Mouse (Mus musculus): ENCODE measurements around the gene Phactr4. TPM values are rescaled to one million over a fixed set of nuclear protein-coding genes. Genes with fewer than 3 reads are reported as not detected.

Phactr4 gene
- polyA plus RNA-seq, 1 experiment from 2014 or later = 17.5 TPM

DNA sequence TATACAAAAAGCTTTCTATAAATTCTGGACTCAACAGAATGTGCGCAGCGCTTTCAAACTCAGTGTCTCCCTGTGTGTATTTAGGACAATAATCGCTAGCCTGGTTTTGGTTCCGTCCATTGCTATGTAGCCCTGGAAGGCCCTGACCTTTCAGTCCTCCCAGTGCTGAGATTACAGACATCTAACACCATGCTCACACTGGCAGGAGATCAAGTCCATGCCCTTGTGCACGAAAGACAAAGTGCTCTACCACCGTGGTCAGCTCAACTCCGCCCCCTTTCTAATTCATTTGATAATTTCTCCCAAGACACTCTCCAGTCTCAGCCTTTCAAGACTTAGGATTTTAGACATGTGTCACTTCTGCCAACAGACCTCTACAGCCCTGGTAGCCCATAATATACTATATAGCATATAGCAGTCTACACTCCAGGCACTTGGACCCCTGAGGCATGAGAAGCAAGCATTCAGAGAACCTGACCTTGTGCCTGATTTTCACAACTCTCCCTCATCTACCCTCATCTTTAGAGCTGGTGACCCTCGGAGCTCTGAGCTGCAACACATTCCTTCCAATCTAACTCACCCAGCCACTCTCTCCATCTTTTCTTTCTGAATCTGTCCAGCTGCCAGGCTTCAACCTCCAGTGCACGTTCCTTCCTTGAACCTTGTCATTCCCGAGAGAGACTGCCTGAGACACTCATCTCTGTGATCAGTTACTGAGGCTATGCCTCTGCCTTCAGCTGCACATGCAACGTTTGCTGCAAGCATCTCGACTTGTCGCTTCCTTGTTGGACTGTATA is 15.7 kb downstream of the Phactr4 start:
- Histone ChIP-seq H3K36me3 (ENCODE audit: poor library complexity, severe bottlenecking) (peaks cover 10% of the 10 kb centered on the region; the same call in 1 of the 2 replicates), H3K9ac (no peak overlapping the region), H3K27ac (no peak overlapping the region), H3K27me3 (no peaks in the 10 kb centered on the region), H3K4me2 (no peak overlapping the region), H3K4me3 (no peak overlapping the region), H3K9me3 (replicated peaks) (no peaks in the 10 kb centered on the region), H3K4me1 (no peaks in the 10 kb centered on the region)
- 85% methylated on average over 13 of the region's 13 CpGs for WGBS
- ATAC-seq = no peak

DNA sequence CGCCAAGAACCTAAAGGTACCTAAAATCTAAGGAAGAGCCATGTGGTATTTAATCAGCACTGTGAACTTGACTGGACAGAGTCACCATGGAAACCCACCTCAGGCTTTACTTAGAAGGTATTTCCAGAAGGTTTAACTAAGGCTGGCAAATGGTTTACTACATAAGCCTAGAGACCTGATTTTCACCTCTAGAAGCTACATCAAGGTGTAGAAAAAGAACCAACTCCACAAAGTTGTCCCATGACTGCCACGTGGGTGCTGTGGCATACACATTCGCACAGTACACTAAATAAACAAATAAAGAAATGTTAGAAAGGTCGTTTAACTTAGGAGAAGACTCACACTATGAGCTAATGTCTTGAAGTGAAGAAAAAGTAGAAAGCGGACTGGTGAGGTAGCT is 17.7 kb downstream of the Phactr4 start:
- ATAC-seq = no peak
- H3K4me3 ChIP-seq = no peak overlapping the region
- no peak overlapping the region for H3K9ac ChIP-seq
- H3K27ac ChIP-seq = no peak overlapping the region
- H3K4me2 ChIP-seq = no peak overlapping the region
- no peaks in the 10 kb centered on the region for H3K9me3 ChIP-seq (replicated peaks)
- no peaks in the 10 kb centered on the region for H3K4me1 ChIP-seq
- H3K36me3 ChIP-seq (ENCODE audit: poor library complexity, severe bottlenecking) = 0 out of 2 replicates have a peak, but pooled peaks cover 3% of the 10 kb centered on the region
- no peaks in the 10 kb centered on the region for H3K27me3 ChIP-seq
- WGBS = 88% methylated on average over 5 of the region's 5 CpGs

DNA sequence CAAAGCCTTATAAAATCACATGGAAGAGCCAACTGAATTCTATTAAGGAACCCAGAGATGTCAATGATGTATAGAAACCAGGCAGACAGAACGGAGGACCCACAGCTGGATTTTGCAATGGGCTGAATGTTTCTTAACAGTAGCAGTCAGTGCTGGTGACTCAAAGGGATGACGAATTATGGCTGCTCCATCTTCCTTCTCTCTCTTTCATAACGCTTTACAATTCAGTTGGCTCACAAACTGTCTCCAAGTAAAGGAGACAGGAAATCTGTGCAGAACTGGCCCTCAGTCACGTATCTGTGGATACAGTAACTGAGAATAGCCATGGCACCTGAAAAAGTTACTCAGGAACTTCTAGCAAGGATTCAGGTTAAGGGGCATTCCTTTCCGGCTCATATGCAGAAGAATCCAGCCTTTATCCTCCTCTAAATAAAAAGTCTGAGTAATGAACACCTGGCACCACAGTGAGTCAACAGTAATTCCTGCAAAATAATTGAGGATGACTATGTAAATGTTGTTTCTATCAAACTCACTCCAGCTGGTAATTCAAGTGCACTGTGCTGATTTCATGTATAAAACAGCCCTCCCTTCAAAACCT is 19.1 kb downstream of the Phactr4 start:
- Histone ChIP-seq H3K4me1 (peaks cover 8% of the 10 kb centered on the region), H3K27ac (no peak overlapping the region), H3K9ac (no peak overlapping the region), H3K4me2 (no peak overlapping the region), H3K4me3 (no peak overlapping the region), H3K27me3 (no peaks in the 10 kb centered on the region), H3K9me3 (replicated peaks) (no peaks in the 10 kb centered on the region), H3K36me3 (ENCODE audit: poor library complexity, severe bottlenecking) (0 out of 2 replicates have a peak, but pooled peaks cover 3% of the 10 kb centered on the region)
- ATAC-seq = no peak
- WGBS = 87% methylated on average over 5 of the region's 5 CpGs

DNA sequence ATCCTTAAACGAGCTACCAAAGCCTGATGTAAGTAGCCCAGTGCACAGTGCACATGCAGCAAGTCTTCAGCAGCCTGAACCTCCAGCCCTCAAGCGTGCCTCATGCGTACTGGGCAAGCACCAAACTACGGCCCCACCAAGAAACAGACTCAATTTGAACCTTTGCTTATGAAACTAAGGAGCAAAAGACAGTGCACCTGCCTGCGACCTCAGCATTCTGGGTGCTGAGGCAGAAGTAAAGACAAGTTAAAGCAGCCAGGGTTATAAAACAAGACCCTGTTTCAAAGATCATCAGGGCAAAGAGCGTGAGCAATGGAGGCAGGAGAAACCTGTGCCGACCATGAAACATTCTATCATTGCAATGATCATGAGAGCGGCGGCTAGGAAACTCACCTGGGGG is 21.3 kb downstream of the Phactr4 start:
- ATAC-seq = no peak
- Histone ChIP-seq H3K4me2 (no peak overlapping the region), H3K9me3 (replicated peaks) (no peaks in the 10 kb centered on the region), H3K4me3 (no peak overlapping the region), H3K27me3 (no peaks in the 10 kb centered on the region), H3K9ac (no peak overlapping the region), H3K36me3 (ENCODE audit: poor library complexity, severe bottlenecking) (0 out of 2 replicates have a peak, but pooled peaks cover 3% of the 10 kb centered on the region), H3K27ac (no peak overlapping the region), H3K4me1 (peaks cover 12% of the 10 kb centered on the region)
- 93% methylated on average over 9 of the region's 9 CpGs for WGBS

DNA sequence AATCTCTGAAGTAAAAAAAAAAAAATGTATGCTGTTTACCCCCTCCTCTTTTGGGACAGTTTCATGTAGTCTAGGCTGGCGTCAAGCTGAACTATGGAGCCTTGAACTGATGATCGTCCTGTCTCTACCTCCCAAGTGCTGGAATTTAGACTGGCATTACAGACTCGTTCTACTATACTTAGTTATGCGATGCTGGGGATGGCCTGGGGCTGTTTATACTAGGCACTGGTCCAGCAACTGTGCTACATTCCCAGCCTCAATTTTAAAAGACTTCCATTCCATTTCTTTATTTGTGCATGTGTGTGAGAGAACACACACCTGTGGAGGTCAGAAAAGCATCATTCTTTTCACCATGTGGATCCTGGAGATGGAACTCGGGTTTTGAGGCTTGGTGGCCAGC is 23.4 kb downstream of the Phactr4 start:
- no peaks in the 10 kb centered on the region for H3K9me3 ChIP-seq (replicated peaks)
- H3K4me1 ChIP-seq = peaks cover 12% of the 10 kb centered on the region
- no peaks in the 10 kb centered on the region for H3K36me3 ChIP-seq (ENCODE audit: poor library complexity, severe bottlenecking)
- no peak overlapping the region for H3K9ac ChIP-seq
- H3K4me3 ChIP-seq = no peak overlapping the region
- WGBS = 75% methylated on average over 5 of the region's 5 CpGs
- no peak for ATAC-seq
- no peak overlapping the region for H3K27ac ChIP-seq
- no peaks in the 10 kb centered on the region for H3K27me3 ChIP-seq
- no peak overlapping the region for H3K4me2 ChIP-seq

DNA sequence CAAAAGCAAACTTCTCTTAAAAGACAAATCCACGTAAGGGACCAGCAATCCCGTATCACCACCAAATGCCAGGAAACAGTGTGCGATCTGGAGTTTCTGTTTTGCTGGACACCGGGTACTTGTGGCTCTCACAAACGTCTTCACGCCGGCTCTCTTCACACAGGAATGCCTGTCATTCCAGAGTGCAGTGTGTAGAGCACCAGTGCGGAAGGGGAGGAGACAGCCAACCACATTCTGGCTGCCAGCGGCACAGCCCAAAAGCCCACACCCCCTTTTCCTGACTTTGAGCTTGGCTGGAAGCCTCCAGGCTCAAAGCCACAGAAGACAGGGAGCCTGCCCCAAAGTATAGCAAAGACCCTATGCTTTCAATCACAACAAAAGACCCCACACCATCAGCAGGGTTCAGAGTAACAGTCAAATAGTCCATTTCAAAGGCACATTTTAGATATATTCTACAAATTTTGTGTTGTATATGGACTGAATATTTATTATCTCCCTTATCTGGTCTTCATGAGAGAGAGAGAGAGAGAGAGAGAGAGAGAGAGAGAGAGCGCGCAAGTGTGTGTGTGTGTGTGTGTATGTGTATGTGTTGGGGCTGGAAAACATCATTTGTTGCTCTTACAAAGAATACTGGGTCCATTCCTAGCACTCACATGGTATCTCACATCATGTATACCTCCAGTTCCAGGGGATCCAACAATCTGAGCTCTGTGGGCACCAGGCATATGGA is 24.1 kb downstream of the Phactr4 start:
- WGBS = 53% methylated on average over 11 of the region's 11 CpGs
- Histone ChIP-seq H3K27me3 (no peaks in the 10 kb centered on the region), H3K9me3 (replicated peaks) (no peaks in the 10 kb centered on the region), H3K36me3 (ENCODE audit: poor library complexity, severe bottlenecking) (no peaks in the 10 kb centered on the region), H3K4me1 (peaks cover 12% of the 10 kb centered on the region), H3K9ac (0 out of 2 replicates have a peak overlapping the region, but pooled peaks have one; percentile 5), H3K4me3 (no peak overlapping the region), H3K27ac (no peak overlapping the region), H3K4me2 (peak overlapping the region; percentile 19; the same call in 1 of the 2 replicates)
- no peak for ATAC-seq

DNA sequence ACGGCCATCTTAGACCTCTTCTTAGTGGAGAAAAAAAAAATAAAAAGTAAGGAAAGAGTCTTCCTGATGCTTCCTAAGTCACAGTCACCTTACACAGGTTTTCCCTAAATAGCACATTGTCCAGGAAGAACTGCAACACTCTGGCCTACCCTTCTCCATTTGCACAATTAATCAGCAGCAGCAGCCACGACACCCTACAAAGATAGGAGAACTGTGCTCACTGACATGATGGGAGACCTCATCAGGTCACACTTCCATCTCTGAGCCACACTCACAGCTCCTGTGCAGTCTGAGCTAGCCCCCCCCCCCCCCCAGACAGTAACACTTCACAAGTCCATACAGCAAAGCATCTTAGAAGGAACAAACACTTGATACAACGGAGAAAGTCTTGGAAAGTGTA is 25.2 kb downstream of the Phactr4 start:
- Histone ChIP-seq H3K27me3 (no peaks in the 10 kb centered on the region), H3K9ac (no peak overlapping the region), H3K4me2 (no peak overlapping the region), H3K36me3 (ENCODE audit: poor library complexity, severe bottlenecking) (no peaks in the 10 kb centered on the region), H3K4me1 (peaks cover 12% of the 10 kb centered on the region), H3K9me3 (replicated peaks) (no peaks in the 10 kb centered on the region), H3K27ac (no peak overlapping the region), H3K4me3 (no peak overlapping the region)
- ATAC-seq = no peak
- 86% methylated on average over 3 of the region's 3 CpGs for WGBS

DNA sequence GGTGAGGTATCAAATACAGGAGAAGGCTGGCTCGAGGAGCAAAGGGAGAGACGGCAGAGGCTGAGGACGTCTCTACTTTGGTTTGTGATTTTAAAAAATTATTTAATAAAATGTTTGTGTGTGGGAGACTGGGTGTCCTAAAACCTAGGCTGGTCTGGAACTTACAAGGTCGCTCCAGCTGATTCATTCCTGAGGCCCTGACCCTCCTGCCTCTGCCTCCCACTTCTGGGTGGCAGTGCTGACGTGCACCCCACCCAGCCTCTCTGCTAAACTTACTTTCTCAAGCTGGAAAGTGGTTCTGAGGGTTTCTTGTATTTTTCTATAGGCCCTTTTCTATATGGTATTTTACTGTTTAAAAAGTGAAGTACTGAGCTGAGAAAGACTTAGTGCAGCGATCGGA is 26.0 kb downstream of the Phactr4 start:
- Histone ChIP-seq H3K4me1 (peaks cover 12% of the 10 kb centered on the region), H3K4me2 (no peak overlapping the region), H3K9me3 (replicated peaks) (no peaks in the 10 kb centered on the region), H3K27me3 (no peaks in the 10 kb centered on the region), H3K4me3 (no peak overlapping the region), H3K27ac (no peak overlapping the region), H3K9ac (no peak overlapping the region), H3K36me3 (ENCODE audit: poor library complexity, severe bottlenecking) (no peaks in the 10 kb centered on the region)
- no peak for ATAC-seq
- WGBS = 96% methylated on average over 7 of the region's 7 CpGs

DNA sequence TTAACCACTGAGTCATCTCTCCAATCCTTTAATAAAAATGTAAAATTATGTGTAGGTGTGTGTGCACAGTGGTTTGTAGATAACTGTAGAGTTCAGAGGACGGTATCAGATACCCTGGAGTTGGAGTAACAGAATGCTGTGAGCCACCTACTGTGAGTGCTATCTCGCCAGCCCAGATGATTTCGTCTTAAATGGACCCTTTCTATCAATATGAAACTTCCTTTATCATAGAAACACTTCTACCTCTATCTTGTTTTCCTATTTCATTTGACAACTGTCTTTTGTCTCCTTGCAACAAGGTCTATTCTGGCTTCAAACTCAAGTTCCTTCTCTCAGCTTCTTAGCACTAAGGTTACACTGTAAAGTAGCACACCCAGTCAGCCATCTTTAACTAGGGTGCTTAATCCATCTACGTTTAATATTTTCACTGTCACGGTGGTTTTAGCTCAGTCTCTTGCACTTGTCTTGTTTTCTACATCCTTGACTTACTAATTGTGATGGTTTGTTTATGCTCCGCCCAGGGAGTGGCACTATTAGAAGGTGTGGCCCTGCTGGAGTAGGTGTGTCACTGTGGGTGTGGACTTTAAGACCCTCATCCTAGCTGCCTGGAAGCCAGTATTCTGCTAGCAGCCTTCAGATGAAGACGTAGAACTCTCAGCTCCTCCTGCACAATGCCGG is 31.1 kb downstream of the Phactr4 start:
- H3K4me3 ChIP-seq = no peak overlapping the region
- 0 out of 2 replicates have a peak, but pooled peaks cover 3% of the 10 kb centered on the region for H3K4me1 ChIP-seq
- no peaks in the 10 kb centered on the region for H3K9me3 ChIP-seq (replicated peaks)
- no peak overlapping the region for H3K4me2 ChIP-seq
- WGBS = 94% methylated on average over 8 of the region's 8 CpGs
- no peak for ATAC-seq
- no peak overlapping the region for H3K27ac ChIP-seq
- no peaks in the 10 kb centered on the region for H3K27me3 ChIP-seq
- peaks cover 7% of the 10 kb centered on the region for H3K36me3 ChIP-seq (ENCODE audit: poor library complexity, severe bottlenecking)
- H3K9ac ChIP-seq = no peak overlapping the region

DNA sequence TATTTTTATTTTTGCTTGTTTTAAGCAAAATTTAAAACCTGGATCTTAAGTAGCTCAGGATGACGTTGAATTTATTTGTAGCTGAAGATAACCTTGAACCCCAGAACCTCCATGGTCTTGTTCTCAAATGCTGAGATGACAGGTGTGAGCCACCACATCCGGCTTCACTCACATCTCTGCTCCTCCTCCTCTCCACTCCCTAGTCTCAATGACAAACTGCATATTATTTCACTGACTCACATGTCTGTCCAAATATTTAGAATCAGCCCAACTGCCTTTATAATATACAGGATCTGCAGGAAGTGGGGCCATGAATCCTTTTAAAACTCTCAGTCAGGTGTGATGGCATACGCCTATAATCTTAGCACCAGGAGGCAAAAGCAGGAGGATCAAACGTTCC is 33.0 kb downstream of the Phactr4 start:
- 93% methylated on average over 4 of the region's 4 CpGs for WGBS

DNA sequence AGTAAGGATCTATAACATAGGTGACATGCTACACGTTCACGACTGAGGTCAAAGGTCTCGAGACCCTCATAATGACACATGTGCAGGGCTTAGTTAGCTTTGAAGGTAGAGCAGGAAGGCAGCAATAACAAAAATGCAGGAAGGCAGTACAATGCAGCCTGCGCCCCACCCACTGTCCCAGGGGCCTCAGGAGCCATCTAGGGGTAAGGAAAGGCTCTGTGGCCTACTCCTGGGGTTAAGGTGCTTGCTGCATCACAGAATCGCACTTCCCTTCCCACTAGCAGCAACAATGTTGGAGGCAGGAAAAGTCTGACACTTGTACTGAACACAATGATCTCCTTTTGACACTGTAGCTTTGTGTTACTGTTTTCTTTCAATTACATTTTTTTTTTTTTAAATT is 34.7 kb downstream of the Phactr4 start:
- Histone ChIP-seq H3K36me3 (ENCODE audit: poor library complexity, severe bottlenecking) (peaks cover 27% of the 10 kb centered on the region), H3K27me3 (no peaks in the 10 kb centered on the region), H3K9ac (peak overlapping the region; percentile 43; the same call in 1 of the 2 replicates), H3K4me3 (no peak overlapping the region), H3K4me2 (no peak overlapping the region), H3K4me1 (0 out of 2 replicates have a peak, but pooled peaks cover 3% of the 10 kb centered on the region), H3K27ac (no peak overlapping the region), H3K9me3 (replicated peaks) (no peaks in the 10 kb centered on the region)
- 83% methylated on average over 5 of the region's 5 CpGs for WGBS
- ATAC-seq = no peak

More for the DNA sequence above, 33.0 kb downstream of the Phactr4 start:
- no peaks in the 10 kb centered on the region for H3K9me3 ChIP-seq (replicated peaks)
- peaks cover 20% of the 10 kb centered on the region for H3K36me3 ChIP-seq (ENCODE audit: poor library complexity, severe bottlenecking)
- no peak overlapping the region for H3K4me2 ChIP-seq
- no peak overlapping the region for H3K27ac ChIP-seq
- no peak overlapping the region for H3K4me3 ChIP-seq
- no peak overlapping the region for H3K9ac ChIP-seq
- H3K4me1 ChIP-seq = 0 out of 2 replicates have a peak, but pooled peaks cover 3% of the 10 kb centered on the region
- no peaks in the 10 kb centered on the region for H3K27me3 ChIP-seq
- no peak for ATAC-seq

All from forebrain, embryonic 13.5 days (tissue).